Mouse (Mus musculus): ENCODE measurements around the gene Rpl37.

DNA sequence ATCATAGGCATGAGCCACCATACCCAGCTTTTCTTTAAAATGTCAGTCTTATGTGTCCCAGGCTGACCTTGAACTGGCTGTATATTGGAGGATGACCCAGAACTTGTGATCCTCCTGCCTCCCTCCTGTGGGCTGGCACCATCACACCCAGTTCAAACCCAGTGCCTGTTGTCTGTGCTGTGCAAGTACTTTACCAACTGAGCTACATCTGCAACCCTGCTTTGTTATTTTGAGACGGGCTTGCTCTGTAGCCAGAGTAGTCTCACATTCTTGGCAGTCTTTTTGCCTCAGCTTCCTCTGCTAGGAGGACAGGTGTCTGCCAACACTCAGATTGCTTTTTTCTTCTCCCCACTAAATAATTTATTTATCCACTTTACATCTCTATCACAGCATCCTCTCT, 40.9 kb downstream of the Rpl37 start:
- TF ChIP-seq POLR2A (IDR thresholded peaks at IDR 0.05; ENCODE audit: borderline replicate concordance, extremely low read depth, insufficient read depth, insufficient read length, poor library complexity, severe bottlenecking) (no peak), CTCF (IDR thresholded peaks at IDR 0.05; ENCODE audit: borderline replicate concordance, extremely low read depth, insufficient read depth, insufficient read length) (no peak)

All from brain, embryonic 14.5 days (tissue).